Mouse (Mus musculus): Measurements from ENCODE around the gene Pten.
A peak's percentile ranks its signal among the peaks of the same experiment; 100 is the strongest.

The Pten gene

DNA sequence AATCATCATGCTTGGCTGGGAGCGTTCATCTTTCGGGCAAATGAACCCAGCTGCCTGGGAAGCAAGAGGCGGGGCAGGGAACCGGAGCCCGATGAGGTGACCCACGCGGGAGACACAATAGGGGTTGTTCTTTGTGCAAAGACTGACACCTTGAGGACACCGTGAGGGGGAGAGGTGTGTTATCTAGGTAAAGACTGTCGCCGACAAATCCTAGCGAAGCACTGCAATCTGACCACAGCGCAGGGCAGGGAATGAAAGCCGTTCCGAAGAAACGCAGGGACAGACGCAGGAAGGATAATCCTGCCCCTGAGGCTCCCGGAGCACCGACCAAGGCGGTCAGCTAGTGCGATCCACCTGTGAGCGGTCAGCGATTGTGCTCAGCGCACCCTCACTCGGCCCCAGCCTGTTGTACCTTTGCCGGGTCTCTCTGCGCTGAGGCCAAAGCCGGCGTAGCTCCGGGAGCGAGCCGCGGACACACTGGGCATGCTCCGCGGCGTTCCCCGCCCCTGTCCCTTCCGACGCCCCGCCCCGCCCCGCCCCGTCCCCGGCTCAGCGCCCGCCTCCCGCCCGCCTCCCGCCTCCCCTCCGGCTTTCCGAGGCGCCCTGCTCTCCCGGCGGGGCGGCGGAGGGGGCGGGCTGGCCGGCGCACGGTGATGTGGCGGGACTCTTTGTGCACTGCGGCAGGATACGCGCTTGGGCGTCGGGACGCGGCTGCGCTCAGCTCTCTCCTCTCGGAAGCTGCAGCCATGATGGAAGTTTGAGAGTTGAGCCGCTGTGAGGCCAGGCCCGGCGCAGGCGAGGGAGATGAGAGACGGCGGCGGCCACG, at the start of gene Pten:
Gene Pten (plus strand): TSS at position 598 of the 826 bp plus-strand sequence.
- peak; percentile 94 for DNase-seq (ENCODE audit: low read depth, low spot score)

GRCm38 (mm10) chr19:32708996-32709395, 48.3 kb upstream of the Pten start:
- DNase-seq (ENCODE audit: low read depth, low spot score) = no peak

- DNase-seq (ENCODE audit: low read depth, low spot score) = no peak
These were observed 47.0 kb upstream of the Pten start for GRCm38 (mm10) chr19:32710288-32710687.

DNA sequence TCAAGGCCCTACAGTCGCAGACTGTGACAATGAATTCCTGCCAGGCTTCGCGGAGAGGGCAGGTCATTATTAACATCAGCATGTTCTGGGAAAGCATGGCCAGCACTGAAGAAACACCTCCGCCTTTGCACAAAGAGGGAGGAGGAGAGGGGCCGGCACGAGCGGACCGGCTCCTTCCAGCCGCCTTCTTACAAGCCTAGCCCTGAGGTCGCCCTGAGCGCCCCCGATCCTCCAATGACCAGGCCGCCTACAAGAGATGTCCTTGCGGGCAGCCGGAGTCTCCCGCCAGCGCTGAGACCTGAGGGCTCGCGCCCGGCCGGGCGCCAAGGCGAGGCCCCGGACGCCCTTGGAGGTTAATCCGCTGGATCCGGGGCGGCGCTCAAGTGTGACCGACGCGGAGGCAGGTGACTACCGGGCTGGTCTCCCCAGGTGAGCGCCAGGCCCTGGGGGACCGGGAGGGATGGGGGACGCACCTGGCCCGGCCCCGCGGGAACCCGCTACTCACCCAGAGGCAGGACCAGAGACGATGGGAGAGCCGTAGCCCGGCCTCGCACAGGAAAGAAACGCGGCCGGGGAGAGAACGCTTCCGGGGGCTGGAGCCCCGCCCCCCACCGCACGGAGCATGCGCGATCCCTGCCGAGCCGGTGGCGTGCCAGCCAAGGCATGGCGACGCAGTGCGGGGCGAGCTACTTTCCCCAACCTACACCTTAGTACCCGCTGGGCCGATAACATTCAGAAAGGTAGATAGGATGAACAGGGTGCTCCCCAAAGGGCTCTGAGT, 45.3 kb upstream of the Pten start:
- DNase-seq (ENCODE audit: low read depth, low spot score) = peak; percentile 81

GRCm38 (mm10) chr19:32712588-32713042, 44.7 kb upstream of the Pten start:
- peak; percentile 66 for DNase-seq (ENCODE audit: low read depth, low spot score)

GRCm38 (mm10) chr19:32713471-32713870, 43.8 kb upstream of the Pten start:
- DNase-seq (ENCODE audit: low read depth, low spot score) = no peak

- DNase-seq (ENCODE audit: low read depth, low spot score) = peak; percentile 66
These were observed 42.1 kb upstream of the Pten start for GRCm38 (mm10) chr19:32715201-32715600.

DNA sequence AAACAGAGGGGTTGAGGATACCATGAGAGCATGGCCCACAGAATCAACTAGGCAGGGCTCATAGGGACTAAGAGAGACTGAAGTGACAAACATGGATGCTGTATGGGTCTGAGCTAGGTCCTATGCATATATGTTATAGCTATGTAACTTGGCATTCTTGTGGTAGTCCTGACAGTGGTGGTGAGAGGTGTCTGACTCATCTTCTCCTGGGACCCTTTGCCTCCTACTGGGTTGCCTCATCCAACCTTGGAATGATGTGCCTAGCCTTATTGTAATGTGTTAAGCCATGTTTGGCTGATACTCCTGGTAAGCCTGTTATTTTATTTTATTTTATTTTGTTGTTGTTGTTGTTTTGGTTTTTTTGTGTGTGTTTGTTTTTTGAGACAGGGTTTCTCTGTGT, 41.6 kb upstream of the Pten start:
- no peak for DNase-seq (ENCODE audit: low read depth, low spot score)

- DNase-seq (ENCODE audit: low read depth, low spot score) = no peak
These were observed 39.7 kb upstream of the Pten start for GRCm38 (mm10) chr19:32717590-32717989.

- DNase-seq (ENCODE audit: low read depth, low spot score) = no peak
These were observed 37.0 kb upstream of the Pten start for GRCm38 (mm10) chr19:32720319-32720718.

DNA sequence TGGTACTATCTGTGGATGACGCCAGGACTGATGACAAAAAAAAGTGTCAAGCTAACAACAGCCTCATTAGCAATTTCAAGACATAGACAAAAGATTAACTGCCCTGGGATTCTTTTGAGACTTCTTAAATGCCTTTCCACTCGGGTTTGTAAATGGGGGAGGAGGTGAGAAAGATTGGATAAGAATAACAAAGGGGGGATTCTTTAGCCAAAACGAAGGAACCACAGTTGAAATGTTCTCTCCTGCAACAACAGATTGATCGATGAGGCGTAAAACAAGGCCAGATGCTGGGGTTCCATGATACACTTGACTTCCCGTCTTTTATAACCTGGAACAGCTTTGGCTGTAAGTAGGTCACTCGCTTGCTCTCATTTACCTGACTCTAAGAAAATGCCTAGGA, 33.5 kb upstream of the Pten start:
- no peak for DNase-seq (ENCODE audit: low read depth, low spot score)

DNA sequence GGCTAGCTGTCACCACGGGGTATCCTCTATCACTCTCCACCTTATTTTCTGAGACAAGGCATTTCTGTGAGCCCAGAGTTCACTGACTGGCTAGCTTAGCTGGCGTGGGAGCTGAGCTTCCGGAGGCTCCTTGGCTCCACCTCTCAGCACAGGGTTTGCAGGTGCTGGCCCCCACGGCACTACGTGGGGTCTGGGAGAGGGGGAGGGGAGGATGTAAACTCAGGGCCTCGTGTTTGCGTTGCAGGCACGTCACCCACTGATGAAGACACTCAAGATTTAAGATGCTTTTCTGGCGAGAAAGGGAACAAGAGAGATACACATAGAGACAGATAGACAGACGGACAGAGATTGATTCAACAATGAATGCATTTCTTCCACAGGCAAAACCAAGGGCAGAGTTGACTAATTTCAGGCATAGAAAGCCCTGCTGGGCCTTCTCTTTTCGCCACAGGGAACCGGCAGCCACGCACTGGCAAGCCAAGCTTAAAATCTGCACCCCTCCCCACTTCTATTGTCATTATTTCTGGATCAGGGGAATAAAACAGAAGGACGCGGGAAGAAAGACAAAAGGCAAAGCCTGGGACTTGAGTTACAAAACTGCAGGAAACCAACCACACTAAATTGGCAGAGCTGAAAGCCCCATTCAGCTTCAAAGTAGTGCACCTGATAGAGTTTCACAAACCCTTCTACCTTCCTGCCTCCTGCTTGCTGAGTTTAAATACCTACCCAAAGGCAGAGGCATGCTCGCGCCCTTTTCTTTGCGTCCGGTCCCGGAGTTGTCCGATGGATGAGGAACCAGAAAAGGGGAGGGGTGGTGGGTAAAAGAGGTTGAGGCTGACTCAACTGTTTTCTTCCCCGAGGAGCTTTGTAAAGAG, 30.6 kb upstream of the Pten start:
- no peak for DNase-seq (ENCODE audit: low read depth, low spot score)

DNA sequence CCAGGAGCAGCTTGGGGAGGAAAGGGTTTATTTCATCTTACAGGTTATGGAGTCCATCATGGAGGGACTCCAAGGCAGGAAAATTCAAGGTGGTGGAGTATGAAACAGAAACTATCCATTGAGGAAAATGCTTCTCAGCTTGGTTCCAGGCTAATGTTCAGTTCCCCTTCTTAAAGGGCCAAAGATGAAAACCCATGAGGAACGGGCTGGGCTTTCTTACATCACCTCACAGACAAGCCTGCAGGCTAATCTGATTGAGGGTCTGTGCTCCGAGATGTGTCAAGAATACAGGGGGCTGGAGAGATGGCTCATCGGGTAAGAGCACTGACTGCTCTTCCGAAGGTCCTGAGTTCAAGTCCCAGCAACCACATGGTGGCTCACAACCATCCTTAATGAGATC, 27.5 kb upstream of the Pten start:
- DNase-seq (ENCODE audit: low read depth, low spot score) = no peak

DNA sequence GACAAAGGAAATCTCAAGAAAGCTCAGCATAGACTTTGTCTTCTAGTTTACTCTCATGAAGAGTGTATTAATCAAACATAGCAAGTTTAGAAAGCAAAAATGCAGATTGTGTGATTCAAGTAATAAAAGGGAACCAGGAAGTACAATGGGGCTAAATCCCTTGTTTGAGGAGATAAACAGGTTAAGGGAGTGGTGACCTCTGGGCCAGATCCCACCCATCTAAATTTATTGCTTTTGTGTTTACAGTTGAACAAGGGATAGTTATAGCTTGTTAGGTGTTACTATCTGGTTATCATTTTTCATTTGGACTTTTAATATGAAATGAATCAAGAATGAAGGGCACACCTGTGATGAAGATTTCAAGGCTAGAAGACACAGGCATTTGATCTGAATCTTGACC, 24.4 kb upstream of the Pten start:
- DNase-seq (ENCODE audit: low read depth, low spot score) = no peak

- no peak for DNase-seq (ENCODE audit: low read depth, low spot score)
These were observed 19.5 kb upstream of the Pten start for GRCm38 (mm10) chr19:32737844-32738243.

GRCm38 (mm10) chr19:32739686-32740085, 17.6 kb upstream of the Pten start, which contains the start of gene Atad1:
Gene Atad1, minus strand, starts transcription at chr19:32739786.
- no peak for DNase-seq (ENCODE audit: low read depth, low spot score)

GRCm38 (mm10) chr19:32740641-32741345, 16.5 kb upstream of the Pten start:
- no peak for DNase-seq (ENCODE audit: low read depth, low spot score)

- no peak for DNase-seq (ENCODE audit: low read depth, low spot score)
These were observed 7.9 kb upstream of the Pten start for GRCm38 (mm10) chr19:32749425-32749824.

GRCm38 (mm10) chr19:32752357-32752756, 4.9 kb upstream of the Pten start:
- DNase-seq (ENCODE audit: low read depth, low spot score) = no peak

DNA sequence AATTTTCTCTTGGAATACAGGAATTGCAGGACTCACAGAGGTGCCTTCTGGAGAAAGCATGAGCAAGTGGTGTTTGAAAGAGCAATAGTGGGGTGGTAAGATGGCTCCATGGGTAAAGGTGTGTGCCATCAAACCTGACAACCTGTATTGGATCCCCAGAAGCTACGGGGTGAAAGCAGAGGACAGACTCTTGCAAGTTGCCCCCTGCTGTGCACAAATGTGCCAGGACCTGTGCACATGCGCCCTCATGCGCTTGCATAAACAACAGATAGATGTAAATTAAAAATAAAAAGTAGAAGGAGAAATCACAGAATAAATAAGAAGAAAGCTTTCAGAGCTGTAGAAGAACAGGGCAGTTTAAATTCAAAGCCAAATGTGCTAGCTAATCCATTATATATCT, 3.9 kb upstream of the Pten start:
- no peak for DNase-seq (ENCODE audit: low read depth, low spot score)
